Mouse (Mus musculus) heart, postnatal 0 days (tissue): ENCODE measurements around the gene Mbd3. TPM values are rescaled to one million over a fixed set of nuclear protein-coding genes. Genes with fewer than 3 reads are reported as not detected.

Source experiments
- ATAC-seq: fragments of 200-750 bp; cut with Nextera tagmentation; 2 replicates; pipeline ENCODE4 v1.8.0; 2017; ENCODE audit warnings: low read depth, moderate number of reproducible peaks, moderate library complexity; ENCODE audit not compliant: insufficient read depth
- DNase-seq: peaks from one replicate; pipeline ENCODE4 v3.0.0-alpha.2; 2016; ENCODE audit warnings: low spot score
- H3K27ac ChIP-seq: fragments of 300-500 bp; sonication (generic); 2 replicates; pipeline ENCODE4 v1.5.1; 2014; ENCODE audit warnings: low read depth, mild to moderate bottlenecking
- H3K27me3 ChIP-seq: fragments of 300-500 bp; sonication (generic); 2 replicates; pipeline ENCODE4 v1.6.1; 2014; ENCODE audit warnings: low read length, mixed read lengths; ENCODE audit not compliant: control insufficient read depth, insufficient read depth
- H3K36me3 ChIP-seq: fragments of 300-500 bp; sonication (generic); replicated peaks from 2 replicates; pipeline ENCODE4 v1.6.1; 2014; ENCODE audit warnings: low read length, mixed read lengths; ENCODE audit not compliant: control insufficient read depth, insufficient read depth
- H3K4me1 ChIP-seq: fragments of 300-500 bp; sonication (generic); 2 replicates; pipeline ENCODE4 v1.6.1; 2014; ENCODE audit warnings: antibody characterized with exemption; ENCODE audit not compliant: control insufficient read depth, insufficient read depth
- H3K4me2 ChIP-seq: fragments of 300-500 bp; sonication (generic); 2 replicates; pipeline ENCODE4 v1.6.1; 2014; ENCODE audit warnings: low read depth, mild to moderate bottlenecking, low read length, moderate library complexity
- H3K4me3 ChIP-seq: fragments of 300-500 bp; sonication (generic); 2 replicates; pipeline ENCODE4 v1.5.1; 2014; ENCODE audit warnings: low read depth, low read length
- H3K9ac ChIP-seq: fragments of 300-500 bp; sonication (generic); replicated peaks from 2 replicates; pipeline ENCODE4 v1.6.1; 2014; ENCODE audit warnings: low read depth, low read length, mixed read lengths
- H3K9me3 ChIP-seq: fragments of 300-500 bp; sonication (generic); replicated peaks from 2 replicates; pipeline ENCODE4 v1.6.1; 2016; ENCODE audit warnings: low read length; ENCODE audit not compliant: control insufficient read depth
- CTCF ChIP-seq: IDR thresholded peaks from 2 replicates; pipeline ENCODE4 v1.5.1; 2016; ENCODE audit warnings: antibody characterized with exemption, control low read depth, low read depth
- EP300 ChIP-seq: IDR thresholded peaks from 2 replicates; pipeline ENCODE4 v1.6.1; 2016; ENCODE audit warnings: antibody characterized with exemption, low read depth
- WGBS: fragments of 180-500 bp; shearing (Covaris S2); extraction: QIAGEN DNeasy Blood & Tissue Kit; methylation state at CpG from one replicate; pipeline ENCODE4 v1.1.7; 2014; 5-methylcytosine and 5-hydroxymethylcytosine counted together
- polyA plus RNA-seq: library from polyadenylated mRNA; unstranded; fragments of >200 nt; fragmentation: Nextera tagmentation; extraction: Ambion mirVana; gene quantifications from 2 replicates; pipeline ENCODE4 v1.2.1, GENCODE M21; 2015
- total RNA-seq: library from RNA; depleted of rRNA; stranded (reverse); fragments of >200 nt; gene quantifications from 2 replicates; pipeline ENCODE4 v1.2.3, GENCODE M21; 2014; ENCODE audit warnings: low replicate concordance

Mbd3 gene
- total and polyA plus RNA-seq, 2 experiments from 2014 or later, result 35.3 to 75.6 TPM

- Histone ChIP-seq H3K4me2 (peak overlapping the region; percentile 94), H3K9me3 (no peaks in the 10 kb centered on the region), H3K4me3 (peak overlapping the region; percentile 65), H3K27ac (peak overlapping the region; percentile 79), H3K4me1 (peaks cover 22% of the 10 kb centered on the region), H3K27me3 (no peaks in the 10 kb centered on the region), H3K36me3 (peaks cover 24% of the 10 kb centered on the region), H3K9ac (peak overlapping the region; percentile 90)
- TF ChIP-seq CTCF (no peak), EP300 (no peak)
- ATAC-seq (peak; percentile 21), DNase-seq (no peak)
- under 1% methylated on average over 47 of the region's 94 CpGs for WGBS
These were observed 12.4 kb downstream of the Mbd3 start for GRCm38 (mm10) chr10:80386735-80387471.

GRCm38 (mm10) chr10:80385811-80386734 is 13.3 kb downstream of the Mbd3 start:
- peaks cover 24% of the 10 kb centered on the region for H3K36me3 ChIP-seq
- peak overlapping the region; percentile 94 for H3K4me2 ChIP-seq
- H3K27me3 ChIP-seq, result no peaks in the 10 kb centered on the region
- H3K4me3 ChIP-seq, result peak overlapping the region; percentile 65
- peak overlapping the region; percentile 90 for H3K9ac ChIP-seq
- H3K27ac ChIP-seq, result peak overlapping the region; percentile 79
- DNase-seq (peak; percentile 73), ATAC-seq (peak; percentile 44)
- H3K9me3 ChIP-seq, result no peaks in the 10 kb centered on the region
- WGBS, result 2% methylated on average over 34 of the region's 34 CpGs
- H3K4me1 ChIP-seq, result peaks cover 22% of the 10 kb centered on the region
- no peak for TF ChIP-seq CTCF
- no peak for TF ChIP-seq EP300

- Histone ChIP-seq H3K27ac (peak overlapping the region; percentile 79), H3K27me3 (no peaks in the 10 kb centered on the region), H3K9me3 (no peaks in the 10 kb centered on the region), H3K9ac (peak overlapping the region; percentile 90), H3K4me3 (peak overlapping the region; percentile 65), H3K4me2 (peak overlapping the region; percentile 94), H3K4me1 (peaks cover 22% of the 10 kb centered on the region), H3K36me3 (peaks cover 25% of the 10 kb centered on the region)
- WGBS, result 21% methylated on average over 7 of the region's 7 CpGs
- TF ChIP-seq EP300, result no peak
- TF ChIP-seq CTCF, result no peak
- ATAC-seq, result no peak
- no peak for DNase-seq
These were observed 14.0 kb downstream of the Mbd3 start for GRCm38 (mm10) chr10:80385310-80385709.

GRCm38 (mm10) chr10:80384709-80385108 is 14.6 kb downstream of the Mbd3 start:
- Histone ChIP-seq H3K27ac (no peak overlapping the region), H3K36me3 (peaks cover 30% of the 10 kb centered on the region), H3K4me2 (peak overlapping the region; percentile 94; the same call in 1 of the 2 replicates), H3K4me3 (no peak overlapping the region; the same call in 1 of the 2 replicates), H3K4me1 (peaks cover 22% of the 10 kb centered on the region), H3K9me3 (no peaks in the 10 kb centered on the region), H3K9ac (no peak overlapping the region), H3K27me3 (no peaks in the 10 kb centered on the region)
- ATAC-seq (no peak), DNase-seq (no peak)
- TF ChIP-seq EP300 (no peak), CTCF (no peak)
- whole genome bisulfite sequencing, result 63% methylated on average over 7 of the region's 7 CpGs

- no peak for TF ChIP-seq CTCF
- no peak for TF ChIP-seq EP300
- WGBS, result 87% methylated on average over 4 of the region's 4 CpGs
- H3K9ac ChIP-seq, result no peak overlapping the region
- peaks cover 32% of the 10 kb centered on the region for H3K36me3 ChIP-seq
- H3K4me1 ChIP-seq, result peaks cover 22% of the 10 kb centered on the region
- H3K4me2 ChIP-seq, result no peak overlapping the region
- DNase-seq (no peak), ATAC-seq (no peak)
- H3K27ac ChIP-seq, result no peak overlapping the region
- no peak overlapping the region for H3K4me3 ChIP-seq
- H3K27me3 ChIP-seq, result no peaks in the 10 kb centered on the region
- H3K9me3 ChIP-seq, result no peaks in the 10 kb centered on the region
These were observed 15.2 kb downstream of the Mbd3 start for GRCm38 (mm10) chr10:80384115-80384639.
